Mouse (Mus musculus) adrenal gland, adult 18-20 months (tissue): ENCODE data around the gene Igsf23. TPM values are rescaled to one million over a fixed set of nuclear protein-coding genes. Genes with fewer than 3 reads are reported as not detected.
A peak's percentile ranks its signal among the peaks of the same experiment; 100 is the strongest.
"Not testable (repeated sequence)": the region's sequence is repeated elsewhere in the genome, so short reads cannot be mapped to it uniquely, and the experiment has no call there.

Experiments
- DNase-seq, 2 experiments: peaks; one replicate each; pipeline ENCODE4 v3.0.0; 2021 to 2022; ENCODE audit warnings: low spot score in 2 of 2
- total RNA-seq, 2 experiments: library from RNA; stranded (reverse); gene quantifications; 1 replicate in 1 of 2; 2 replicates in 1 of 2; pipeline ENCODE4 v1.2.3; 2021

Igsf23 gene
- total RNA-seq, 2 experiments from 2014 or later, result not detected

DNA sequence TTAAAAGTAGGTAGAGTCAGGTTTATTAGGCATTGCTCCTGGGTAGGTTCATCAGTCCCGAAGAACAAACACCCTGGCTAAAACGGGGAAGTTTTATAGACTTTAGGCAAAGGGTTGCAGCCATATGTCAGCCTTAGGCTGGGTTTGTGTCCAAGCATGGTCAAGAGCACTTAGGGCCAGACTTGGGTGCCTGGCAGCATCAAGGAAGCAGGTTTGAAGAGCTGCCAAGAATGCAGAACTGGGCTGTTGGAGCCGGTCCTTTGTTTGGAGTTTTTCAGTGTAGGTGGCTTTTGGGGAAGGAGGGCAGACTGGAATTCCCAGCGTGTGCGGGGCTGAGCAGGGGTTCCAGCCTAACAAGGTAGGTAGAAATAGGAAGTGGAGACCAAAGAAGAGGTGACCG is 14.6 kb downstream of the Igsf23 start:
- no peak for DNase-seq

DNA sequence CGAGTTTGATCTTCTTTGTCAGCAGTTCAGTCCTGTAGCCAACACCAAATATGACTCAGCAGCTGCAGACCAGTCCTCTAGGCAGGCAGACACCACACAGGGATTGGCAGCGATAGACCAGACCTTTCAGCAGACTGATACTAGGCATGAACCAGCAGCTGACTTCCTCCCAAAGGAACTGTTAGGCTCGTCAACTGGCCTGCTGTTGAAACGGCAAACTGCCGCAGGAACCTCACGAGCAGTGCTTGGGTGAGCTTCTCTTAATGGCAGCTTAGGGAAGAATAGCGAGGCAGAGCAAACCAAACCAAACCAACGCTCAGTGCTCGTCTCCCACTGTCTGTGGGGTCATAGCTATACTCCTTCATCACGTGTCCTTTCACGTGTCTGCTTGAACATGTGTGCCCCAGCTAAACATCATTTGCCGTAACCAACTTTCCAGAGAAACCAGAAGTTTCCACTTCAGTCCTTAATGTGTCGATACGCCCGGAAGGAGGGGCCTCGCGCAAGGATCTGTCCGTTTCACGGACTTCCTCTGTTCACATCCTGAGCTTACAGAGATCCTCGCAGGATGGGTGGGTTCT is 15.3 kb downstream of the Igsf23 start:
- no peak for DNase-seq

DNA sequence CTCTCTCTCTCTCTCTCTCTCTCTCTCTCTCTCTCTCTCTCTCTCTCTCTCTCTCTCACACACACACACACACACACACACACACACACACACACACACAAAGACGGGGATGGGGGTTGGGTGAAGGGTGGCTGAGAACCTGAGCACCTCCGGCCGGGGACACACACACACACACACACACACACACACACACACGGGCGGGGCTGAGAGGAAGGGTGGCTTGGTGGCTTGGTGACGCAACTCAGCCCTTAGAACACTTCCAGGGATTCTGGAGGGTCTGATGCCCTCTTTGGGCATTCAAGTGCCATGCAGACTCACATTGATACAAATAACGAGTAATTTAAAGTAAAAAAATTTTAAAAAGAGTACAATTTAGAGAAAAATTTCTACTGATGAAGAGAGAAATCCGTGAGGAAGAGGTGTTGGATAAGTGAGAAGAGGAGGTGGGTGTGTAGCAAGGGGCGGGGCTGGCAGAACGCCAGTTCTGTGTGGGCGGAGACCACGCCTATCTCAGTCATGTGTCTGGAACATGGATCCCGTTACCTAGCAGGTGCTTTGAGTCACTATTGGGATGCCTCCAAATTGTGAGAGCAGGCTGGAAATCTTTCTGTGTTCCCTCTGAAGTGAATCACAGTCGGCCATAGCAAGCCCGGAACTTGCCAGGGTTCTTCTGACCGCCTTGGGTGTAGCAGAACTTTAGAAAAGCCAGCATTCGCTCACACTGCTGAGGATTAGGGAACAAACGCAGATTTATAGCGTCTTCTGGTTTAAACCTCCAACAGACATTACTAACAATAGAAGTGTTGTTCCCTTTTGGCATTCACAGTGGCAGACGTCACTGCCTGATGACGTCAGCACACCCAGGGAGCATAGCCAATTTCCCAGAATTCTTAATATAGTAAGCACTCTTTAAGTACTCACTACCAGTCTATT is 17.4 kb downstream of the Igsf23 start:
- peak; percentile 55 to 63 for DNase-seq

DNA sequence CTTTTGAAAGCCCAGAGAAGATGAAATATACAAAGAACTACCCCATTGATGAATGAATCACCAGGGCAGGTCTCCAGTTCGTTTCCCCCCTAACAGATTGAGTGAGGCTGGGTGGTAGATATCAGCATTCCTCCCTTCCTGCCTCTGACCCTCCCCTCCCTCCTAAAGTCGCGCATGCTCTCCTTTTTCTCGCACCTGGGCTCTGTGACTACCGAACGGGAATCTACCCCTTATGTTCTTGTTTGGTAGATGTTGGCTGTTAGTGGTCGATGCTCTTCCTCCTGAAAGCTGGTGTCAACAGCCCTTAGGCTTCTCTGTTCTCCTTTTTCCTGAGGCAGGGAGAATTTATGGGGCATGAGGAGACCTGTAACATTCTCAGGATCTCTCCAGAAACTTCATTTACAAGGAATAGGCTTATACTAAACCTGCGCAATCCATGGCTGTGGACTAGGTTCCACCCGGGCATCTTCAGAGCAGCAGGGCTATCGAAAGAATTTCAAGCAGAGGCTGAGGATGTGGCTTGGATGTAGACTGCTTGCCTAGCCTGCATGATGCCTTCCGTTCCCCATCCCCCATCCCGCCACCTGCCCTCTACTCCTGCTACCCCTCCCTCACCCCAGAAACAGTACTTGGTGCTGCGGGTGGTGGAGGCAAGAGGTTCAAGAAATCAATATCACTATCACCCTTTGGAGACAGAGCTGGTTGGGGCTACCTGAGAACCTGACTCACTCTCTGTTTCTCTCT is 18.3 kb downstream of the Igsf23 start:
- no peak for DNase-seq

DNA sequence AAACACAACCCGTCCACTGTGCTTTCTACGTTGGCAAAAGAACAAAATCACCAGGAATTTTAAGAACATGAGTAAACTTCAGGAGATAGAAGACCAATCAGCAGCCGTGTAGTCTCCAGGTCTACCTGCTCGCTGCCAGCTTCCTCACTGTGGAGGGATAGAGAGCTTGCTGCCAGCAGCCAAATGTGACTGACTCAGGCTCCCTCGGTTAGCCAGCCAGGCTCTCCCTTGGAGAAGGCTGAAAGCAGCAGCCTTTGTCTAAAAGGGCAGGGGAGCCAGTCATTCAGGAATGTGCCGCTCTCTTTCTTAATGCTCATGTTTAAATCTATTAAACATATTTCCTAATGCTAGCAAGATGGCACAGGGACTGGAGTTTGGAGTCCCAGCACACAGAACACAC is 20.1 kb downstream of the Igsf23 start:
- not testable (repeated sequence) for DNase-seq

DNA sequence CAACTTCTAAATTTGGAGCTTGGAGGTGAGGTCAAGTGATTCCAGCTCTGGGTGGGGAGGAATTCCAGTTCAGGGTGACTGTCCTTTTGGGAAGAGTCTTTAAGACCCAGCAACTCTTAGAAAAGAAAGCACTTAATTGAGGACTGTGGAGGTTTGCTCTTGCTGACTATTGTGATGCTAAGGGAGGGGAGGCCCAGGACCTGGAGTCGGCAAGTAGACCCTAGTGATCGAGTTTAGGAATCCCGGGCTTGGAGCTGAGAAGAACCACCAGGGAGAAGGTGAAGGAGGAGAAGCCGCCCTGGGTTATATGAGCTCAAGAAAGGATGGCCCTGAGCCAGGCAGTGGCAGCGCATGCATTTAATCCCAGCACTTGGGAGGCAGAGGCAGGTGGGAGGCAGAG is 22.1 kb downstream of the Igsf23 start:
- DNase-seq, result no peak

DNA sequence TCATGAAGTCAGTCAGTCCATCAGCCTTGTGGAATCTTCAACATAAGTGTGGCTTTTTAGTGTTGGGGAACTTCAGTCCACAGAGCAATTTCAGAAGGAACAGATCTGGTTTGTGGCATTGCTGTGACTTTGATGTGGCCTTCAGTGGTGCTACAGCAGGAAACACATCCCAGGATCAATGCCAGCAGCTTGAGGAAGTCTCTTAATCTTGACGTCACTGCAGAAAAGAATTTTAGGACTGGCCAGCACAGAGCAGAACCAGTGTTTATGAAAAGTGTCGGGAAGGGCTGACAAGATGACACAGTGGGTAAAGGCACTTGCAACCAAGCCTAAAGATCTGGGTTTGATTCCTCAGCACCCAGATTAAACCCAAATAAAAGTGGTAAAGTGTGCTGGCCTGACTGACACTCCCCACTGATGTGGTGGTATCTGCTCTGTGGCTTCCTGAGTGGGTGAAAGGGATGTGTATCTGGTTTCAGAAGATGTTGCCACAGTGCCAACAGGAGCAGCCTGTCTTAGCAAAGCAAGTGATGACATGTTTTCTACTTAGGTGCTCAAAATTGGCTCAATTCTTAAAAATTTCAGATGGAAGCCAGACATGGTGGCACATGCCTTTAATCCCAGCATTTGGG is 23.6 kb downstream of the Igsf23 start:
- no peak for DNase-seq

DNA sequence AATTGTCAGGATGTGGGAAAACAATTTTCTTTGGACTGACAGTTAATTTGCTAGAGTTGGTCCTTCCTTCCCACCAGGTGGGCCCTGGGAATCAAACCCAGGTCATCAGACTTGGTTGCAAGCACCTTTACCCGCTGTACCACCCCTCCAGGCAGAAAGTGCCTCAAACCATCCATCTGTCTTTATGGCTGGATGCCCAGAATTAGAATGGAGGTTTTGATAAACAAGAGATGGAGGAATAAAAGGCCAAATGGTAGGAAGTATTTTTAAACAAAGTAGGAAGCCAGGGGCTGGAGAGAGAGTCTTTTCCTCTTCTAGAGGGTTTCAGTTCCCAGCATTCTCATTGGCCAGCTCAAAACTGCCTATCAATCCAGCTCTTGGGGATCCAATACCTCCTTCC is 25.2 kb downstream of the Igsf23 start:
- no peak for DNase-seq

DNA sequence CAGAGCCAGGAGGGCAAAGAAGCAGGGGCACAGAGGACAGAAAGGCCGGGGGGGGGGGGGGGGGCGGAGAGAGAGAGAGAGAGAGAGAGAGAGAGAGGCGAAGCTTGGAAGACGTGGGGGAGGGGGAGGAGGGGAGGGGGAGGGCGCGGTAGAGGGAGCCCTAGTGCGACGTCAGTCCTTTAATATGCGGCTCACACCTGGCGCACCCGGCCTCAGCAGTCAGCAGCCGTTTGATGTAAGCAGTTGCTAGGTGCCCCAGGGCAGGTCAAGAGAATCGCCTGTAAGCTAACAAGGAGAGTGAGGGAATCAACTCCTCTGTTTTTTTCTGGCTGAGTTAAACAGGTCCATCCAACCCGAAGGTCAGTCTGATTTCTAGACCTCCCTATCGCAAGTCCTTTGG is 26.8 kb downstream of the Igsf23 start:
- DNase-seq, result no peak

DNA sequence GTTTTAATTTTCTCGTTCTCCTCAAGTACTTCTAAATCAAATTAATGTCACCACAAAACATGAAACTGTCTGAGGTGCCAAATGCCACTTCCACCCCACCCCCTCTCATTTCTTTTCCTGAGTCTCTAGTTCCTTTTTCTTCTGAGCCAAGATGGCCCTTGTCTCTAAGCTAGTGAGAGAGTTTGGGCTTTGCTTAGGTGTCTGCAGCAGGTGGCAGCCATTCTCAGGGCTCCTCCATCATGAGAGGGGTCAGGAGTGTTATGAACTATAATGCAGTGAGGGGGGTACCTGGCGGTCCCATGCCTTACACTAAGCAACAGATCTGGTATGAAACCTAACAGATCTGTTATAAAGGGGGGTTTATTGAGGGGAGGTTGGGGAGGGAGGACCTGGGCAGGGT is 27.2 kb downstream of the Igsf23 start:
- no peak for DNase-seq

DNA sequence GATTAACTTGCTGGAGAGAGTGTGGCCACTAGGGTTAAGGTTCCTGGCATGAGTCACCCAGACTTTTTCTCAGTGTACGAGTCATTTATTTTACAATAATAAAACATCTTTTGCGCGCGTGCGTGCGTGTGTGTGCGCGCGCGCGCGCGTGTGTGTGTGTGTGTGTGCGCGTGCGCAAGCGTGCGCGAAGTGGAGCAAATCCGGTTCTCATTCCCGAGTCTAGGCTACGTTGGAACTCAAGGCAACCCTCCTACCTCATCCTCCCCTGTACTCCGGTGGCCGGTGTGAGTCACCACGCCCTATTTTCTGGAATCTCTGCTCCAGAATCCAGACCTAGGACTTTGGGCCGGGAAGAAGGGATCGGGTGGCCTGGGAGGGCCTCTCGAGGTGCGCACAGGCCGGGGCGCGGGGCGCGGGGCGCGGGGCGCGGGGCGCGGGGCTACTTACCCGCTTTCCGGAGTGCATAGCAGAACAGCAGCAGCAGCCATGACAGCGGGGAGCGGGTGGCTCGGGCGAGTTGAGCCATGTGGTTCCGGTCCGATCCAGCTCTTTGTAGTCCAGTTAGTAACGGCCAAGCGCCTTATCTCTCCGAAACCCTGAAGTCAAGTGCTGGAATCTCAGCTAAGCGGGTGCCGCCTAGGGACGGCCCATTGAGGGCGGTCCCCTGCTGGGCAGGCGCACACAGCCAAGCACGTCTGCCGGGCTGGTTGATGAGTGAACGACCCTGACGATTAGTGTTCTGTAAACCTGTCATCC is 29.9 kb downstream of the Igsf23 start, which contains the start of gene Pvr:
Pvr (minus strand) TSS at position 655 of the 756 bp plus-strand sequence.
- peak; percentile 72 to 78 for DNase-seq

DNA sequence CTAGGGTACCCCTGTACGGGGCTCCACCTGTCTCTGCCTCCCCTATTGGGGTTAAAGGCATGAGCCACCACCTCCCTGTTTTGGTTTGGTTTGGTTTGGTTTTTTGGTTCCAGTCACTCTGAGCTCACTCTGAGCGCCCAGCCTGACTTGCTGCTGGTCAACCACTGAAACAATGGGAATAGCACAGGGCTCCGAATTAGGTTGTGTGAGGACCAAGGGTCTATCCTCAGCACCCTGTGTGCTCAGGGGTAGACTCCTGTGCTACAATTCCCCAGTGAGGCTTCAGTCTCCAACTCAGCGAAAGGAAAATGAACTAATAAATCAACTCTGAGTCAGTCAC is 30.4 kb downstream of the Igsf23 start:
- peak in 1 of 2 experiments; percentile 22 for DNase-seq

DNA sequence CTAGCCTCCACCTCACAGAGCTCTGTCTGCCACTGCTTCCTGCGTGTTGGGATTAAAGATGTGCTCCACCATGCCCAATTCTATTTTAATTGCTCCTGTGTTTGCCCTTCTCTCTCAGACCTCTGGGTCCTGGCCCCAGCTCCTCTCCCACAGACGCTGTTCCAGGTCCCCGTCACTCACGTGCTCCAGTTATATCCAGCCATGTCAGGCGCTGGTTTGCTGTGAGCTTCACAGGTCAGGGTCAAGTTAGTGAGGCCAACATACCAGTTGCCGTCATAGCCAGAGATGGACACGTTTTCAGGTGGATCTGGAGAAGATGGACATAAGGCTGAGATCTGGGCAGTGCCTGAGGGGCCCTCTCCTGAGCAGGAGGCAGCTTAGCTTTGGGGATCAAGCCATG is 36.0 kb downstream of the Igsf23 start:
- DNase-seq, result no peak

DNA sequence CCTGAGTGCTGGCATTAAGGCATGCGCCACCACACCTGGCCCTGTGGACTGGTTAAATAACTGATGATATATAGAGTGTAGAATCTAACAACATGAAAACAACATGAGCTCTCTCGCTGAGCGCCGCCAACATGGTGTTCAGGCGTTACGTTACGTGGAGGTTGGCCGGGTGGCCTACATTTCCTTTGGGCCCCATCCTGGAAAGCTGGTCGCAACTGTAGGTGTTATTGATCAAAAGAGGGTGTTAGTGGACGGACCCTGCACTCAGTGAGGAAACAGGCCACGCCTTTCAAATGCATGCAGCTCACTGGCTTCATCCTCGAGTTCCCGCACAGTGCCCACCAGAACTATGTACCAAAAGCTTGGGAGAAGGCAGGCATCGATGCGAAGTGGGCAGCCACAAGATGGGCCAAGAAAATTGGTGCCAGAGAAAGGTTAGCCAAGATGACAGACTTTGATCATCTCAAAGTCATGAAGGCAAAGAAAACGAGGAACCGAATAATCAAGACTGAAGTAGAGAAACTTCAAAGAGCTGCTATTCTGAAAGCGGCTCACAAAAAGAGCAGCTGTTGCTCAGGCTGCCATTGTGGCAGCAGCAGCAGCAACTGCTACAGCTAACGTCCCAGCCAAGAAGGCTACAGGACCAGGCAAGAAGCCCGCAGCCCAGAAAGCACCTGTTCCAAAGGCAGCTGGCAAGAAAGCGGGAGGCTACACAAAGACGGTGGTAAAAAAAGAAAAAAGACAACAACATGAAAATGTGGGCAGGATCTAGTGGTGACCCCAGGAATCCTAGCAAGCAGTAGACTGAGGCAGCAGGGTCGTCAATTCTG is 38.6 kb downstream of the Igsf23 start:
- DNase-seq, result no peak

DNA sequence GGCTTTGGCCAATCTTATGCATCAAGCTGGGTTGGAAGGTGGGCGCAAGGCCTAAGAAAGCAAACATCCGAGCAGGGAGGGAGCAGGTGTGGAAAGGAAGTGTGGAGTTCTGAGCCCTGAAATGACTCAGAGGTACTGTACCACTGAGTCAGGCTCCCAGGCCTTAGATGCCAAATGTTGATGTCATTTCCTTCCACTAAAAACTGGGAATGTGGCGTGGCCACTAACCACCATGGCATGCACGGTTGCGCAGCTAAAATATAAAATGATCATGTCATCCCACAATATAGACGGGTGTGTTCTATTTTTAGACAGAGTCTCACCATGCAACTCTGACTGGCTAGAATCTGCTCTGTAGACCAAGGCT is 39.3 kb downstream of the Igsf23 start:
- DNase-seq, result no peak

DNA sequence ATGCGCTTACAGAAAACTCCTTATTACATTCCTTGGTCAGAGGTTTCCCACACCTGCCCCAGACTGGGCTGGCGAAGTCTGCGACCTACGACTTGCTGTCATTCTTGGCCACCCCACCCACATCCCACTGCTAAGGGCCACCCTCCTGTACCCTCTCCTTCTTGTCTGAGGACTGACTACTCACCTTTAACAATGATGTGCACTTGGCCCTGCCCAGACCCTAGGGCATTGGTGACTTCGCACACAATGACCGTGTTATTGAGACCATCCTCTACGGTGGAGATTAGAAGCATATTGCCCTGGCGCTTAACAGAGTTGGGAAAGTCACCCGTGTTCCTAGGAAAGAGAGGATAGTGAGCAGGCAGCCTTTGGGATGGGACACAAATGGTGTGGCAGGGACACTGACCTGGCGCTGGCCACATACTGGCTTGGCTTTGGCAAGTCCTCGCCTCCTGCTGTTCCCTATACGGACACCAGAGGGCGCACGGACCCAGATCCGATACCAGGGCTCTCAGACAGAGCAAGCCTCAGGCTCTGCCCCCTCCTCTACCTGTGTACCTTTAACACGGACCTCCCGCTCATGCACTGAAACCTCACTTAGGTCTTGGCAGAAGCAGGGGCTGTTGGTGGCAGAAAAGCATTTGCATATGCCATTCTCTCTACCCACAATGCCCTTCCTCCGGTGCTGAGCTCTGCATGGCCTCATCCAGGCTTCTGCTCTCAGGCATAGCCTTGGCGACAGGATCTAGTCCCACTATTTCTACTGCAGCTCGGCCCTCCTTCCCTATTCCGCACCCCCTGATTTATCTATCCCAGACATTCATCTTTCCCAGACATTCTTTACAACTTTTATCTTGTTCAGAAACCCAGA is 39.9 kb downstream of the Igsf23 start:
- peak; percentile 86 to 89 for DNase-seq

DNA sequence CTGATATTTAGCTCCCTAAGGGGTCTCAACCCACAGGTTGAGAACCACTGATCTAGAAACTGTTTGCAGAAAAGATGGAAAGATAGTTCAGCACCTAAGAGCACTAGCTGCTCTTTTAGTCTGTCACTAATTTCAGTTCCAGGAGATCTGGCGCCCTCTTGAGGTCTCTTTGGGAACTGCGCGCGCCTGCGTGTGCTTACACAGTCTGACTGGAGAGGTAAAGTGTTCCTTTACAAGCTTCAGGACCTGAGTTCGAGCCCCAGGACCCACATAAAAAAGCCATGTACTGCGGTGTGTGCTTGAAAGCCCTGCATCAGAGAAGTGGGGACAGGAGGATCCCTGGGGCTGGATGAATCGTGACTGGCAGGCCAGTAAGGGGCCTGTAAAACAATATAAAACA is 60.7 kb downstream of the Igsf23 start:
- peak; percentile 64 to 69 for DNase-seq

DNA sequence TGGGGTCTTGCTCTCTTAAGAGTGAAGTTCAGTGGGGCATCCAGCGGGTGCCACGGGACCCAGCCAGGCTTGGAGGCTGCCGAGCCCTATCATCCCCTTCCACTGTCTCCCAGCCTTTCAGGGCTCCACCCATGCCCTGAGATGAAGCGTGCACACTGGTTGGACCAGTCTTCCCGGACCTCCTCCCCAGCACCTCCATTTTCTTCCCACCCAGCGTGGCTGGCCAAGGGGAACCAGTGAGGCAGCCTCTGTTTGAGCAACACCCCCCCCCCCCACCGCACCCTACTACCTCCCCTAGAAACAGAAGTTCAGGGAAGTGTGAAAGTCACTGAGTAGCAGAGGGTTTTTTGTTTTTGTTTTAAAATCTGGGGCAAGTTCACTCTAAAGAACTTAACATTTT is 62.7 kb downstream of the Igsf23 start, which contains the start of gene Ceacam19:
Ceacam19 (minus strand) TSS at position 117 of the 400 bp plus-strand sequence.
- no peak for DNase-seq
